Mouse (Mus musculus): ENCODE measurements around the gene Prpf40b. TPM values are rescaled to one million over a fixed set of nuclear protein-coding genes. Genes with fewer than 3 reads are reported as not detected.

Prpf40b gene
- total and polyA plus RNA-seq, 2 experiments from 2014 or later = 97.9 to 107 TPM

GRCm38 (mm10) chr15:99344148-99344870 is 49.4 kb downstream of the Prpf40b start:
- Histone ChIP-seq H3K36me3 (ENCODE audit: insufficient read depth, low read length) (no peaks in the 10 kb centered on the region), H3K27ac (ENCODE audit: low read depth, low read length) (0 out of 2 replicates have a peak overlapping the region, but pooled peaks have one; percentile 18), H3K27me3 (ENCODE audit: insufficient read depth, low read length) (no peaks in the 10 kb centered on the region), H3K4me1 (ENCODE audit: insufficient read depth, low read length) (no peaks in the 10 kb centered on the region; the same call in none of the 2 replicates), H3K9ac (replicated peaks; ENCODE audit: low read length, poor library complexity, severe bottlenecking) (no peak overlapping the region), H3K9me3 (ENCODE audit: low read length) (no peaks in the 10 kb centered on the region), H3K4me3 (ENCODE audit: low read depth, low read length) (no peak overlapping the region), H3K4me2 (ENCODE audit: low read depth, low read length, poor library complexity, severe bottlenecking) (no peak overlapping the region)
- 69% methylated on average over 8 of the region's 8 CpGs for WGBS
- no peak for TF ChIP-seq CTCF (IDR thresholded peaks at IDR 0.05)
- ATAC-seq (ENCODE audit: low FRiP score) = no peak
- no peak for DNase-seq (ENCODE audit: low spot score)

GRCm38 (mm10) chr15:99344961-99345360 is 50.1 kb downstream of the Prpf40b start:
- H3K4me1 ChIP-seq (ENCODE audit: insufficient read depth, low read length) = no peaks in the 10 kb centered on the region; the same call in none of the 2 replicates
- ATAC-seq (ENCODE audit: low FRiP score) (no peak), DNase-seq (ENCODE audit: low spot score) (no peak)
- no peaks in the 10 kb centered on the region for H3K36me3 ChIP-seq (ENCODE audit: insufficient read depth, low read length)
- no peak overlapping the region for H3K9ac ChIP-seq (replicated peaks; ENCODE audit: low read length, poor library complexity, severe bottlenecking)
- 89% methylated on average over 4 of the region's 4 CpGs for WGBS
- no peaks in the 10 kb centered on the region for H3K27me3 ChIP-seq (ENCODE audit: insufficient read depth, low read length)
- H3K4me3 ChIP-seq (ENCODE audit: low read depth, low read length) = no peak overlapping the region
- no peaks in the 10 kb centered on the region for H3K9me3 ChIP-seq (ENCODE audit: low read length)
- no peak overlapping the region for H3K27ac ChIP-seq (ENCODE audit: low read depth, low read length)
- TF ChIP-seq CTCF (IDR thresholded peaks at IDR 0.05) = no peak
- H3K4me2 ChIP-seq (ENCODE audit: low read depth, low read length, poor library complexity, severe bottlenecking) = no peak overlapping the region

GRCm38 (mm10) chr15:99351610-99352009 is 56.7 kb downstream of the Prpf40b start:
- Histone ChIP-seq H3K27me3 (ENCODE audit: insufficient read depth, low read length) (no peaks in the 10 kb centered on the region), H3K4me1 (ENCODE audit: insufficient read depth, low read length) (no peaks in the 10 kb centered on the region), H3K9me3 (ENCODE audit: low read length) (no peaks in the 10 kb centered on the region), H3K4me3 (ENCODE audit: low read depth, low read length) (no peak overlapping the region), H3K27ac (ENCODE audit: low read depth, low read length) (no peak overlapping the region), H3K36me3 (ENCODE audit: insufficient read depth, low read length) (no peaks in the 10 kb centered on the region), H3K4me2 (ENCODE audit: low read depth, low read length, poor library complexity, severe bottlenecking) (no peak overlapping the region), H3K9ac (replicated peaks; ENCODE audit: low read length, poor library complexity, severe bottlenecking) (no peak overlapping the region)
- 76% methylated on average over 6 of the region's 6 CpGs for WGBS
- no peak for ATAC-seq (ENCODE audit: low FRiP score)
- no peak for TF ChIP-seq CTCF (IDR thresholded peaks at IDR 0.05)
- no peak for DNase-seq (ENCODE audit: low spot score)

GRCm38 (mm10) chr15:99352306-99352705 is 57.4 kb downstream of the Prpf40b start:
- Histone ChIP-seq H3K27me3 (ENCODE audit: insufficient read depth, low read length) (no peaks in the 10 kb centered on the region), H3K9me3 (ENCODE audit: low read length) (no peaks in the 10 kb centered on the region), H3K27ac (ENCODE audit: low read depth, low read length) (no peak overlapping the region), H3K4me1 (ENCODE audit: insufficient read depth, low read length) (no peaks in the 10 kb centered on the region), H3K36me3 (ENCODE audit: insufficient read depth, low read length) (no peaks in the 10 kb centered on the region), H3K9ac (replicated peaks; ENCODE audit: low read length, poor library complexity, severe bottlenecking) (no peak overlapping the region), H3K4me2 (ENCODE audit: low read depth, low read length, poor library complexity, severe bottlenecking) (no peak overlapping the region), H3K4me3 (ENCODE audit: low read depth, low read length) (no peak overlapping the region)
- WGBS = 81% methylated on average over 5 of the region's 5 CpGs
- ATAC-seq (ENCODE audit: low FRiP score) (no peak), DNase-seq (ENCODE audit: low spot score) (no peak)
- TF ChIP-seq CTCF (IDR thresholded peaks at IDR 0.05) = no peak

- Histone ChIP-seq H3K9ac (replicated peaks; ENCODE audit: low read length, poor library complexity, severe bottlenecking) (no peak overlapping the region), H3K4me2 (ENCODE audit: low read depth, low read length, poor library complexity, severe bottlenecking) (no peak overlapping the region), H3K27ac (ENCODE audit: low read depth, low read length) (no peak overlapping the region), H3K27me3 (ENCODE audit: insufficient read depth, low read length) (no peaks in the 10 kb centered on the region), H3K36me3 (ENCODE audit: insufficient read depth, low read length) (no peaks in the 10 kb centered on the region), H3K9me3 (ENCODE audit: low read length) (no peaks in the 10 kb centered on the region), H3K4me3 (ENCODE audit: low read depth, low read length) (no peak overlapping the region), H3K4me1 (ENCODE audit: insufficient read depth, low read length) (no peaks in the 10 kb centered on the region)
- no peak for ATAC-seq (ENCODE audit: low FRiP score)
- DNase-seq (ENCODE audit: low spot score) = no peak
- 76% methylated on average over 6 of the region's 6 CpGs for WGBS
- TF ChIP-seq CTCF (IDR thresholded peaks at IDR 0.05) = no peak
Measured at GRCm38 (mm10) chr15:99355660-99356059, 60.8 kb downstream of the Prpf40b start.

GRCm38 (mm10) chr15:99356462-99356861 is 61.6 kb downstream of the Prpf40b start:
- no peak for DNase-seq (ENCODE audit: low spot score)
- H3K9ac ChIP-seq (replicated peaks; ENCODE audit: low read length, poor library complexity, severe bottlenecking) = no peak overlapping the region
- no peak for TF ChIP-seq CTCF (IDR thresholded peaks at IDR 0.05)
- no peak for ATAC-seq (ENCODE audit: low FRiP score)
- no peaks in the 10 kb centered on the region for H3K27me3 ChIP-seq (ENCODE audit: insufficient read depth, low read length)
- no peak overlapping the region for H3K4me3 ChIP-seq (ENCODE audit: low read depth, low read length)
- no peaks in the 10 kb centered on the region for H3K9me3 ChIP-seq (ENCODE audit: low read length)
- no peaks in the 10 kb centered on the region for H3K36me3 ChIP-seq (ENCODE audit: insufficient read depth, low read length)
- WGBS = 83% methylated on average over 6 of the region's 6 CpGs
- H3K4me1 ChIP-seq (ENCODE audit: insufficient read depth, low read length) = no peaks in the 10 kb centered on the region
- H3K27ac ChIP-seq (ENCODE audit: low read depth, low read length) = no peak overlapping the region
- no peak overlapping the region for H3K4me2 ChIP-seq (ENCODE audit: low read depth, low read length, poor library complexity, severe bottlenecking)

Data from midbrain, postnatal 0 days (tissue).